Comparison of ENCODE assay signal across 16 mouse cellular contexts in the genomic region with DNA sequence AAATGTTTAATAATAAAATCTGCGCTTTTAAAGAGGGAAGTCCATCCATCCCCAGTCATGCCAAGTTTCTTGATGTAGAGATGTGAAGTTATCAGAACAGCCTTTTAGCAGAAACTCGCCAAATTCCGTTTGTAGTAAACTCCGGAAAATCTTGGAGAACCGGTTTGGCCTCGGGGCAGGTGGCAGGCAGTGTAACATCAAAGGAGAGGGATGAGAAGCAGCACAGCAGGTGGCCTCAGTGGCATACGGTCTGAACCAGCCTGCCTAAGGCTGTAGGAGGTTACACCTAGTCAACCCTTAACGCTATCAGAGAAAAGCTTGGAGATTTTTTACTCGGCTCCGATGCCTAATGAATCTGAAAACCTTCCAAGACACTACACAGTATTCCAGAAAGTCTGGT. TPM values are rescaled to one million over a fixed set of nuclear protein-coding genes. Genes with fewer than 3 reads are reported as not detected.
DNase-seq lines count a peak whose midpoint lies in the region; ATAC-seq and TF ChIP-seq lines count a peak whose summit lies in the region.
"Had no signal": no experiment of that assay in that cellular context is flagged by ENCODE, and none has a peak within 500 bp of the region (broad histone marks: within the 10 kb centered on the region; RNA-seq: fewer than 3 reads in every experiment).

No protein-coding gene starts in this region.

- no peak overlapping the region for H3K4me3 ChIP-seq in lung, embryonic 15.5 days
- no peak overlapping the region for H3K4me3 ChIP-seq in intestine, postnatal 0 days (ENCODE audit: low read depth, low read length)
- no peak overlapping the region for H3K4me3 ChIP-seq in forebrain, embryonic 11.5 days (ENCODE audit: low read depth, low read length)
- H3K4me3 ChIP-seq: forebrain, embryonic 13.5 days; heart, embryonic 12.5 days; hindbrain, embryonic 10.5 days; liver, embryonic 13.5 days had no signal

- no peak for DNase-seq in lung, postnatal 25 days (ENCODE audit: low spot score)
- DNase-seq in ES-CJ7 (ENCODE audit: low read depth, low spot score): peak; percentile 67
- peak; percentile 14 for DNase-seq in brain, embryonic 14.5 days (ENCODE audit: low read depth)
- DNase-seq in layer of hippocampus, postnatal 14 days (ENCODE audit: low spot score in 2 of 2): no peak
- DNase-seq in forebrain, embryonic 11.5 days (ENCODE audit: low spot score): no peak
- DNase-seq: adrenal gland, postnatal 14 days; gastrocnemius, postnatal 14 days; kidney, adult 8-10 months; liver, embryonic 13.5 days had no signal

- no peak for TF ChIP-seq POLR2A in brain, embryonic 14.5 days (IDR thresholded peaks at IDR 0.05; ENCODE audit: borderline replicate concordance, extremely low read depth, insufficient read depth, insufficient read length, poor library complexity, severe bottlenecking)

- no peak overlapping the region for H3K4me2 ChIP-seq in lung, embryonic 15.5 days
- H3K4me2 ChIP-seq in intestine, postnatal 0 days (replicated peaks; ENCODE audit: low read depth): no peak overlapping the region
- no peak overlapping the region for H3K4me2 ChIP-seq in forebrain, embryonic 11.5 days (ENCODE audit: low read depth, low read length, severe bottlenecking)
- H3K4me2 ChIP-seq: forebrain, embryonic 13.5 days; heart, embryonic 12.5 days; liver, embryonic 13.5 days had no signal

- no peaks in the 10 kb centered on the region for H3K9me3 ChIP-seq in lung, embryonic 15.5 days
- H3K9me3 ChIP-seq in intestine, postnatal 0 days (ENCODE audit: control insufficient read depth): no peaks in the 10 kb centered on the region
- H3K9me3 ChIP-seq in forebrain, embryonic 11.5 days (ENCODE audit: control insufficient read depth, low read length): no peaks in the 10 kb centered on the region
- H3K9me3 ChIP-seq: forebrain, embryonic 13.5 days; heart, embryonic 12.5 days; hindbrain, embryonic 10.5 days; liver, embryonic 13.5 days; megakaryocyte, embryonic 14.5 days had no signal

- peak overlapping the region; percentile 42 for H3K27ac ChIP-seq in lung, embryonic 15.5 days
- H3K27ac ChIP-seq in intestine, postnatal 0 days (ENCODE audit: low read depth, low read length): no peak overlapping the region
- H3K27ac ChIP-seq in forebrain, embryonic 11.5 days (ENCODE audit: low read depth, low read length): no peak overlapping the region
- H3K27ac ChIP-seq: forebrain, embryonic 13.5 days; hindbrain, embryonic 10.5 days; liver, embryonic 13.5 days had no signal

- H3K4me1 ChIP-seq in lung, embryonic 15.5 days: peaks cover 28% of the 10 kb centered on the region
- no peaks in the 10 kb centered on the region for H3K4me1 ChIP-seq in intestine, postnatal 0 days (replicated peaks; ENCODE audit: control insufficient read depth, insufficient read depth, low read length)
- no peaks in the 10 kb centered on the region for H3K4me1 ChIP-seq in forebrain, embryonic 11.5 days (replicated peaks; ENCODE audit: control insufficient read depth, insufficient read depth, low read length)
- H3K4me1 ChIP-seq: forebrain, embryonic 13.5 days had no signal

- no peak overlapping the region for H3K9ac ChIP-seq in lung, embryonic 15.5 days
- H3K9ac ChIP-seq in intestine, postnatal 0 days (ENCODE audit: low read depth, low read length): no peak overlapping the region
- no peak overlapping the region for H3K9ac ChIP-seq in forebrain, embryonic 11.5 days (ENCODE audit: low read length)
- H3K9ac ChIP-seq: forebrain, embryonic 13.5 days; heart, embryonic 12.5 days; liver, embryonic 13.5 days had no signal

- H3K27me3 ChIP-seq in lung, embryonic 15.5 days: no peaks in the 10 kb centered on the region
- H3K27me3 ChIP-seq in intestine, postnatal 0 days (replicated peaks; ENCODE audit: control insufficient read depth, insufficient read depth, low read length): no peaks in the 10 kb centered on the region
- H3K27me3 ChIP-seq in forebrain, embryonic 11.5 days (ENCODE audit: control insufficient read depth, insufficient read depth, low read length): no peaks in the 10 kb centered on the region
- H3K27me3 ChIP-seq: forebrain, embryonic 13.5 days; Patski had no signal

- 11% methylated on average over 10 of the region's 10 CpGs for WGBS in lung, embryonic 15.5 days
- 9% methylated on average over 10 of the region's 10 CpGs for WGBS in intestine, postnatal 0 days
- WGBS in forebrain, embryonic 11.5 days: 24% methylated on average over 10 of the region's 10 CpGs

- ATAC-seq in lung, embryonic 15.5 days (ENCODE audit: borderline replicate concordance, extremely low read depth, low FRiP score, low TSS enrichment): 0 out of 2 replicates have a peak, but pooled peaks have one; percentile 73
- peak; percentile 76 for ATAC-seq in intestine, postnatal 0 days
- no peak for ATAC-seq in forebrain, embryonic 11.5 days (replicated peaks; ENCODE audit: low FRiP score)
- ATAC-seq: forebrain, embryonic 13.5 days; Patski had no signal

- no peak for TF ChIP-seq CTCF in brain, embryonic 14.5 days (IDR thresholded peaks at IDR 0.05; ENCODE audit: borderline replicate concordance, extremely low read depth, insufficient read depth, insufficient read length)
- TF ChIP-seq CTCF in intestine, postnatal 0 days (IDR thresholded peaks at IDR 0.05; ENCODE audit: low read depth): peak; percentile 42; the same call in 1 of the 2 replicates

- no peaks in the 10 kb centered on the region for H3K36me3 ChIP-seq in lung, embryonic 15.5 days
- H3K36me3 ChIP-seq in intestine, postnatal 0 days (ENCODE audit: control insufficient read depth, insufficient read depth): no peaks in the 10 kb centered on the region
- H3K36me3 ChIP-seq in forebrain, embryonic 11.5 days (ENCODE audit: control insufficient read depth, insufficient read depth, low read length): no peaks in the 10 kb centered on the region
- H3K36me3 ChIP-seq: heart, embryonic 12.5 days; hindbrain, embryonic 10.5 days; liver, embryonic 13.5 days had no signal

RNA-seq across cellular contexts. Expression of gene Gpld1, which starts 12.5 kb away (rescaled TPM):
- 1.6 and 1.9 TPM in 2 replicates for polyA plus RNA-seq in lung, embryonic 15.5 days (2015; fragmentation: Nextera tagmentation; extraction: Ambion mirVana)
- polyA plus RNA-seq in brain, embryonic 14.5 days (2012; rRNA removed): 1.8 and 2.6 TPM in 2 replicates
- polyA plus RNA-seq in intestine, postnatal 0 days (2015; fragmentation: Nextera tagmentation; extraction: Ambion mirVana): 0.59 and 0.65 TPM in 2 replicates
- 10 to 100 TPM; 12.6 to 14.1 TPM for total RNA-seq in layer of hippocampus, postnatal 14 days (2021)
- polyA plus RNA-seq in forebrain, embryonic 11.5 days (2014; fragmentation: Nextera tagmentation; extraction: Ambion mirVana): 0.44 and 0.87 TPM in 2 replicates

RNA-seq across cellular contexts. Expression of gene Aldh5a1, which starts 18.0 kb away (rescaled TPM):
- polyA plus RNA-seq in lung, embryonic 15.5 days (2015; fragmentation: Nextera tagmentation; extraction: Ambion mirVana): 9.1 and 9.8 TPM in 2 replicates
- 12.2 and 17.9 TPM in 2 replicates for polyA plus RNA-seq in brain, embryonic 14.5 days (2012; rRNA removed)
- polyA plus RNA-seq in intestine, postnatal 0 days (2015; fragmentation: Nextera tagmentation; extraction: Ambion mirVana): 5.0 and 5.4 TPM in 2 replicates
- total RNA-seq in layer of hippocampus, postnatal 14 days (2021): 10 to 100 TPM; 69.4 to 71.2 TPM
- polyA plus RNA-seq in forebrain, embryonic 11.5 days (2014; fragmentation: Nextera tagmentation; extraction: Ambion mirVana): 10.4 and 10.5 TPM in 2 replicates

Comparison
In these comparisons a context has a peak if more than half of its experiments do, and no peak if none do; other contexts are left out.
1. DNase-seq: peak in ES-CJ7 (single experiment) and brain, embryonic 14.5 days (single experiment); none in lung, postnatal 25 days (single experiment), layer of hippocampus, postnatal 14 days (0 of 2) and forebrain, embryonic 11.5 days (single experiment).